Mouse (Mus musculus) E14TG2a.4 (cell line): ENCODE data around the gene Ano10.

Experiments used
- CTCF ChIP-seq: conservative IDR thresholded peaks from 2 replicates; pipeline ENCODE4 v1.5.1; 2014; ENCODE audit warnings: low read length
- NANOG ChIP-seq: IDR thresholded peaks from 2 replicates; pipeline ENCODE4 v1.6.1; 2014; ENCODE audit warnings: borderline replicate concordance, low read length, mixed read lengths

DNA sequence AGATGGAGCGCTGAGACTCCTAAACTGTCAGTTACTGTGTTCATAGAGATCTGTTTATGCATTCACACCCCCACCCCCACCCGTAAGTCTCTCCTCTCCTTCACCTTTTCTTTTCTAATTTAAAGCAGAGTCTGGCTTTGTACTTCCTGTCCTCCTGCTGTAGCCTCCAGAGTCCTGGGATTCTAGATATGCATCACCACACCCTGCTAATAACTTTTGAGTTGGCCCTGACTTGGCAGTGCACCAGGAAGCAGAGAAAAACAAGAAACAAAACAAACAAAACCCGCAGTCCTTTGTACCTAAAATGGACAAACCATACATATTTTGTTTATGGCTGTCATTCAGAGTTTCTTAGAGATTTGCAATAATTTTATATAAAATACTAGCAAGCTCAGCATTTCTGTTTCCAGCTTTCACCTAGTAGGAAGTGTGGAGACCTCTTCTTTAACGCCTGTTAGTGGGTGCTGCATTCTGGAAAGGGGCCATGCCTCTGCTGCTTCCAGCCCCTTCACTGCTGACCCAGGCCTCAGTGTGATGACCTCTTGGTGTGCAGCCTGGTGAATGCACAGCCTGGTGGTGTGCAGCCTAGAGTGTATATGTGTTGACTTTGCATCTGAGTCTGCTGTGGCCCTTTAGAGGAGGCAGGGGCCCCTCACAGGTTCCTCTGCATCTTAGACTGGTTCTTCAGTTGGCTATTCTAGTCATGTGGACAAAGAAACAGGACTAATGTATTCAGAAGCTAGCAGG, 147.9 kb downstream of the Ano10 start:
- TF ChIP-seq CTCF: no peak
- no peak for TF ChIP-seq NANOG
